Mouse (Mus musculus): Measurements from ENCODE around the gene Tbcd. TPM values are rescaled to one million over a fixed set of nuclear protein-coding genes. Genes with fewer than 3 reads are reported as not detected.
A peak's percentile ranks its signal among the peaks of the same experiment; 100 is the strongest.

The Tbcd gene
- polyA plus RNA-seq, 1 experiment from 2014 or later: 32.3 TPM

DNA sequence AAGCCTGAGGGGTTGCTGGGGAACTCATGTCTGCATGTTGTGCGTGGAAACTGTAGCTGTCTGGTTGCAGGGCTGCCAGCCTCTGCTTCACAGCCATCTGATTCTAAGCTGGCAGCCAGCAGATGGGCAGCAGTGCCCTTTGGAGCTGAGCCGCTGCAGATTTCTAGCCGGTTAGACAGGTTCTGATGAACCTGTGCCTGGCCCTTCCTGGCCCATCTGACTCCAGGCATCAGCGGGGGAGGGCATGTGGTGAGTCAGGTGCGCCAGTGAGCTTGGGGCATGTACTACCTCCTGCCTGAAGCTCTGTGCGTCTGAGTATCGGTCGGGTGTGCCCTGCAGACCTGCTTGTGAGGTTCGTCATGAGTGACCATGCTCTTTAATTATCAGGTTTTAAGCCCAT is 92.2 kb downstream of the Tbcd start:
- Histone ChIP-seq H3K27ac (ENCODE audit: low read depth, low read length) (no peak overlapping the region), H3K36me3 (ENCODE audit: control insufficient read depth, insufficient read depth, low read length) (no peaks in the 10 kb centered on the region), H3K9me3 (ENCODE audit: control insufficient read depth, low read length) (no peaks in the 10 kb centered on the region), H3K4me3 (ENCODE audit: low read depth, low read length) (no peak overlapping the region), H3K4me1 (replicated peaks; ENCODE audit: control insufficient read depth, insufficient read depth, low read length) (no peaks in the 10 kb centered on the region), H3K4me2 (replicated peaks; ENCODE audit: low read depth, low read length) (no peak overlapping the region), H3K27me3 (ENCODE audit: control insufficient read depth, insufficient read depth, low read length) (no peaks in the 10 kb centered on the region), H3K9ac (ENCODE audit: low read depth, low read length) (no peak overlapping the region)
- DNase-seq (ENCODE audit: low spot score) (no peak), ATAC-seq (ENCODE audit: low FRiP score) (no peak)
- WGBS: 85% methylated on average over 9 of the region's 9 CpGs

DNA sequence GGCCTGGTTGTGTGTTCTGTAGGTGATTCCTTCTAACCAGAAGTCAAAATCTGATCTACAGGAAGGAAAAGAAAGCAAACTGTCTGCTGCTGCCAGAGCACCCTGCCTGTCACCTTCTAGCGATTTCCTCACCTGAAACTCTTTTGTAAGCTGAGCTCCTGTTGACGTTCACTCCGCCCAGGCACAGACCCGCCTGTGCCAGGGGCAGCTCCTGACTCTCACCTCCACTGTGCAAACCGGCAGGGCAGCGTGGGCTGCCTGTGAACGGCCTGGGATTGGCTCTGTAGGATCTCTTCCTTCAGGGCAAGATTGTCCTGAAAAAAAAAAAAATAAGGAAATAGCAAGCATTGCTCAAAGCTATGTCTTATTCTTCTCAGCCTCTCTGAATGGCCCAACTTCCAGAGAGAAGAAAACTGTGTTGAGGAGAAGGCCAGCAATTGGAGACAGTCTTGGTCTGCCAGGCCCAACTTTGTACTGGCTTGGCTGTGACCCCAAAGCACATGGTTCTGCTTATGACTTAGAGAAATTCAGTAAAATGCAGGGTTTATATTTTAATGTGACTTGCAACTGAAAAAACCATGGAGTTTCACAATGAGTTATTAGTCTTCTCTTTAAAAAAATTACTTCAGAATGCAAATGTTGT is 93.1 kb downstream of the Tbcd start:
- no peak overlapping the region for H3K9ac ChIP-seq (ENCODE audit: low read depth, low read length)
- H3K4me2 ChIP-seq (replicated peaks; ENCODE audit: low read depth, low read length): no peak overlapping the region
- H3K36me3 ChIP-seq (ENCODE audit: control insufficient read depth, insufficient read depth, low read length): no peaks in the 10 kb centered on the region
- H3K4me1 ChIP-seq (replicated peaks; ENCODE audit: control insufficient read depth, insufficient read depth, low read length): peaks cover 5% of the 10 kb centered on the region; the same call in 1 of the 2 replicates
- no peak for ATAC-seq (ENCODE audit: low FRiP score)
- H3K27ac ChIP-seq (ENCODE audit: low read depth, low read length): no peak overlapping the region
- WGBS: 69% methylated on average over 7 of the region's 7 CpGs
- H3K9me3 ChIP-seq (ENCODE audit: control insufficient read depth, low read length): no peaks in the 10 kb centered on the region
- H3K4me3 ChIP-seq (ENCODE audit: low read depth, low read length): no peak overlapping the region
- DNase-seq (ENCODE audit: low spot score): no peak
- no peaks in the 10 kb centered on the region for H3K27me3 ChIP-seq (ENCODE audit: control insufficient read depth, insufficient read depth, low read length)

DNA sequence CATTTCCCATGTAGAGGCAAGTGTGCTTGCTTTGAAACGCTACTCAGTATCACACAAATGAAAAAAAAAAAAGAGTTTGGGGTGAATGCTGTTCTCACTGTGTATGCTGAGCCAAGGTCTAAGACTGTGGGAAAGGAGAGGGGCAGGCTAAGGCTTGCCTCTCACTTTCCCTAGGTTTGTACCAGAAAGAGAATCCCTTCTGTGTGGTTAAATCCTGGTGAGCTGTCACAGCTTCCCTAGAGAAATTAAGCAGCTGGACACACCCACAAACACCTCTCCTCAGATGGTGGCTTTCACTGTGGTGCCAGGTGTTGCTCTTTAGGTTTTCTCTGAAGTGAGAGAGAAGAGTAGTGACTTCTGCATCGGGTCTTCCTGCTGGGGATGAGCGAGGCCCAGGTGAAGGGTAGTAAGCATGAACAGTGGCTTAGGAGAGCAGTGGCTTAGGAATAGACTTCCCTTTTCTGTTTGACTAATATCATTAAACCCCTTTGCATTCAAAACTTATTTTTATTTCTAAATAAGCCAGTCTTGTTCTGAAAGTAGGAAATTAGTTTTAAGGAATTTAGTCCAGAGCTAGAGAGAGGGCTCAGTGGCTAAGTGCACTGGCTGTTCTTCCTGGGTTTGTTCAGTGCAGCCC is 93.8 kb downstream of the Tbcd start:
- H3K9ac ChIP-seq (ENCODE audit: low read depth, low read length): no peak overlapping the region
- no peaks in the 10 kb centered on the region for H3K27me3 ChIP-seq (ENCODE audit: control insufficient read depth, insufficient read depth, low read length)
- no peaks in the 10 kb centered on the region for H3K9me3 ChIP-seq (ENCODE audit: control insufficient read depth, low read length)
- H3K4me1 ChIP-seq (replicated peaks; ENCODE audit: control insufficient read depth, insufficient read depth, low read length): peaks cover 5% of the 10 kb centered on the region
- no peak for DNase-seq (ENCODE audit: low spot score)
- 92% methylated on average over 3 of the region's 3 CpGs for WGBS
- no peak overlapping the region for H3K4me3 ChIP-seq (ENCODE audit: low read depth, low read length)
- H3K4me2 ChIP-seq (replicated peaks; ENCODE audit: low read depth, low read length): no peak overlapping the region
- no peaks in the 10 kb centered on the region for H3K36me3 ChIP-seq (ENCODE audit: control insufficient read depth, insufficient read depth, low read length)
- no peak overlapping the region for H3K27ac ChIP-seq (ENCODE audit: low read depth, low read length)
- no peak for ATAC-seq (ENCODE audit: low FRiP score)

DNA sequence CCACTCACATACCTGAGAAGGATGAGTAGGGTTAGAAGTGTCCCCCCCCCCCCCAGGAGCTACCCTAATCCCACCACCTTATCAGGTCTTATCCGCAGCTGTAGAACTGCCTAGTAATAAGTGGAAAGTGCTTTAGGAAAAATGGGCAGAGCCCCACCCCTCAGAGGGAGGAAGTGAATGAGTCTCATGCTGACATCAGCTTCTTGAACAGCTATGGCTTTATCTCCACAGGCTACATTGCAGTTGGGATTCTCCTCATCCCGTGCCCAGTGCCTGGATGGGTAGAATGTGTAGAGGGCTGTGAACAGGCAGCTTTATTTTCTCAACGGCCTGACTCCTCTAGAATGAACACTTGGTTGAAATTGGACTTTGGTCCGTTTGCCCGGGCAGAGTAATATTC is 95.5 kb downstream of the Tbcd start:
- no peak for ATAC-seq (ENCODE audit: low FRiP score)
- WGBS: 94% methylated on average over 5 of the region's 5 CpGs
- no peak overlapping the region for H3K27ac ChIP-seq (ENCODE audit: low read depth, low read length)

DNA sequence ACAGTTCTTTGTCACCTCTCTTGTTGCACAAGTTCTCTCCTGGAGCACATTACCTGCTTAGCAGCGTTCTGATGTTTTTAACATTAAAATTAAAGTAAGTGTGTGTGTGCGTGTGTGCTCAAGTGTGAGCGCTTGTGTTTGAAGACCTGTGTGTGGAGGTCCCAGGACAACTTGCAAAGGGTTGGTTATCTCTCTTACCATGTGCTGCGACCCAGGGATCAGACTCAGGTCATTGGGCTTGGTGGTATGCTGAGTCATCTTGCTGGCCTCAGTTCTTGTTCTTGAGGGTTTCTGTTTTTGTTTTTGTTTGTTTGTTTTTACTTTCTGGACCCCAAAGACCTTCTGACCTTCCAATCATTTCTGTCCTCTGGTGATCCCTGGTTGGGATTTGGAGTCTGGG is 96.2 kb downstream of the Tbcd start:
- no peak overlapping the region for H3K9ac ChIP-seq (ENCODE audit: low read depth, low read length)
- H3K9me3 ChIP-seq (ENCODE audit: control insufficient read depth, low read length): no peaks in the 10 kb centered on the region
- H3K27me3 ChIP-seq (ENCODE audit: control insufficient read depth, insufficient read depth, low read length): no peaks in the 10 kb centered on the region
- DNase-seq (ENCODE audit: low spot score) (no peak), ATAC-seq (ENCODE audit: low FRiP score) (no peak)
- no peak overlapping the region for H3K4me3 ChIP-seq (ENCODE audit: low read depth, low read length)
- H3K27ac ChIP-seq (ENCODE audit: low read depth, low read length): no peak overlapping the region
- no peaks in the 10 kb centered on the region for H3K36me3 ChIP-seq (ENCODE audit: control insufficient read depth, insufficient read depth, low read length)
- WGBS: 93% methylated on average over 4 of the region's 4 CpGs
- no peak overlapping the region for H3K4me2 ChIP-seq (replicated peaks; ENCODE audit: low read depth, low read length)
- H3K4me1 ChIP-seq (replicated peaks; ENCODE audit: control insufficient read depth, insufficient read depth, low read length): peaks cover 5% of the 10 kb centered on the region

More for the DNA sequence above, 95.5 kb downstream of the Tbcd start:
- no peak overlapping the region for H3K4me3 ChIP-seq (ENCODE audit: low read depth, low read length)
- no peaks in the 10 kb centered on the region for H3K36me3 ChIP-seq (ENCODE audit: control insufficient read depth, insufficient read depth, low read length)
- no peak overlapping the region for H3K4me2 ChIP-seq (replicated peaks; ENCODE audit: low read depth, low read length)
- H3K9me3 ChIP-seq (ENCODE audit: control insufficient read depth, low read length): no peaks in the 10 kb centered on the region
- DNase-seq (ENCODE audit: low spot score): no peak
- H3K9ac ChIP-seq (ENCODE audit: low read depth, low read length): no peak overlapping the region
- H3K4me1 ChIP-seq (replicated peaks; ENCODE audit: control insufficient read depth, insufficient read depth, low read length): peaks cover 5% of the 10 kb centered on the region
- H3K27me3 ChIP-seq (ENCODE audit: control insufficient read depth, insufficient read depth, low read length): no peaks in the 10 kb centered on the region

DNA sequence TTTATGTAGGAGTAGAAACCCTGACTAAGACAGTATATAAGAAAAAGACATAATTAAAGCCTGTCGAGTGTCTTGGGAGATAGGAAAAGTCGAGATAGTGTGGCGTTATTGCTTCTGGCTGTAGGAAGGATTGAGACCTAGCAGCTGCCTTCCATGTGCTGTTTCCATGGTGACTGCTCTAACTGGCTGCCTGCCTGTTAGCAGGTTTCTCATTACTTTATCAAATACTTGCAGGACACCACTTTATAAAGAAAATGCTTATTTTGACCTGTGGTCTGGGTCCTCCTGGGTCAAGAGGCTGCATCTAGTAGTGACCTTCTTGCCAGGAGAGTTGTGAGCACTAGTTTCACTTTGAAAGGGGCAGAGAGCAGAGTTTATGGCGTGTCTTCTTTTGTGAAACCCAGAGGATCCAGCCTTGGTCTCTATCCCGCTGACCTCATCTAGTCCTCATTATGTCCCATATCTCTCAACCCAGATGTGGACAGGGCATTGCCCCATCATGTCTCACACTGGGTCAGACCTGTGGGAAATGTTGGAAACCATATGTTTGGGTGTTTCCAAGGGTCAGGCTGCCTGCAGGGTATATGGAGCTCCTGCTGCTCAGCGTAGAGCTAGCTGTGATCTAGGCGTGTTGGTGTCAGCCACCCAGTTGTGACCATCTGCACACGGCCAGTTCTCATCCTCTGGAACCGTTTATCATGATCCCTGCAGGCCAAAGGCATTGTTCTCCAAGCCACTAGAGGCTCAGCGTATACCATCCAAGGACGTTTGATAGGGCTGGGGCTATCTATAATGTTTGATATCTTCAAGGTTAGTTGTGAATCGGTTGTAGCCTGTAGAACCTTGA is 97.5 kb downstream of the Tbcd start:
- DNase-seq (ENCODE audit: low spot score): no peak
- no peak for ATAC-seq (ENCODE audit: low FRiP score)
- Histone ChIP-seq H3K36me3 (ENCODE audit: control insufficient read depth, insufficient read depth, low read length) (no peaks in the 10 kb centered on the region), H3K4me3 (ENCODE audit: low read depth, low read length) (no peak overlapping the region), H3K27ac (ENCODE audit: low read depth, low read length) (no peak overlapping the region), H3K4me1 (replicated peaks; ENCODE audit: control insufficient read depth, insufficient read depth, low read length) (peaks cover 5% of the 10 kb centered on the region), H3K9me3 (ENCODE audit: control insufficient read depth, low read length) (no peaks in the 10 kb centered on the region), H3K27me3 (ENCODE audit: control insufficient read depth, insufficient read depth, low read length) (no peaks in the 10 kb centered on the region), H3K9ac (ENCODE audit: low read depth, low read length) (no peak overlapping the region), H3K4me2 (replicated peaks; ENCODE audit: low read depth, low read length) (no peak overlapping the region)
- 55% methylated on average over 12 of the region's 12 CpGs for WGBS

DNA sequence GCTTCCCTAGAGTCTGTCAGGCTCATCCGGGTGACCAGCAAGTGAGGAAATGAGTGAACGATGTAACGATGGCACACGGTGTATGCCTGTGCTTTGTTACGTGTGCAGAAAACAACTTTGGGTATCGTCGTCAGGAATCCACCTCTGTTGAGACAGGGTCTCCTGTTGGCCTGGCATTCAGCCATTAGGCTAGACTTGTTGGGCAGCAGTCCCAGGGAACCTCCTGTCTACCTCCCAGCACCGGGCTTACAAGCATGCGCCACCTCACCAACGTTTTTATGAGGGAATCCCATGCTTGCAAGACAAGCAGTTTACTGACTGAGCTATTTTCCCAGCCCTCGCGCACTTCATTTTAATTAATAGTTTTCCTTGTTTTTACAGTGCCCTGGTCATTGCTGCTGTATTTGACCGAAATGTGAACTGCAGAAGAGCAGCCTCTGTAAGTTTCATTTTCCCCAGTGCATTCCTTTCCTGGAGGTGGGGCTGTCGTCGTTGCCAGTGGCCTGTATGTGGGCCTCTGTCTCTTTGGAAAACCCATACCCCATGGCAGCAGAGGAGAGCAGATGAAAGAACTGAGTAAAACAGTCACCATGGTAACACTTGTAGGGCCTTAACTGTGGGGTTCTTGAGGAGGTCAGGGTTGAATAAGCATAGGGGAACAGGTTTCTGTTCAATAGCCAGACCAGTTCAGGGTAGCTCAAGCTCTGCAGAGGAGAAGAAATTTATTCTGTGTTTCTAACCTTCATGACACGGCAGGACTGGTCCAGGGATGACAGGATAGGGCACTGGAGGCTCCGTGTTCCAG is 98.3 kb downstream of the Tbcd start:
- H3K4me2 ChIP-seq (replicated peaks; ENCODE audit: low read depth, low read length): no peak overlapping the region
- H3K4me1 ChIP-seq (replicated peaks; ENCODE audit: control insufficient read depth, insufficient read depth, low read length): peaks cover 5% of the 10 kb centered on the region
- peak; percentile 53 for ATAC-seq (ENCODE audit: low FRiP score)
- H3K27ac ChIP-seq (ENCODE audit: low read depth, low read length): peak overlapping the region; percentile 17; the same call in 1 of the 2 replicates
- no peaks in the 10 kb centered on the region for H3K9me3 ChIP-seq (ENCODE audit: control insufficient read depth, low read length)
- H3K27me3 ChIP-seq (ENCODE audit: control insufficient read depth, insufficient read depth, low read length): no peaks in the 10 kb centered on the region
- H3K4me3 ChIP-seq (ENCODE audit: low read depth, low read length): no peak overlapping the region
- no peak overlapping the region for H3K9ac ChIP-seq (ENCODE audit: low read depth, low read length)
- 66% methylated on average over 17 of the region's 17 CpGs for WGBS
- DNase-seq (ENCODE audit: low spot score): peak; percentile 8
- no peaks in the 10 kb centered on the region for H3K36me3 ChIP-seq (ENCODE audit: control insufficient read depth, insufficient read depth, low read length)

GRCm38 (mm10) chr11:121551206-121551799 is 99.6 kb downstream of the Tbcd start:
- Histone ChIP-seq H3K36me3 (ENCODE audit: control insufficient read depth, insufficient read depth, low read length) (no peaks in the 10 kb centered on the region), H3K9me3 (ENCODE audit: control insufficient read depth, low read length) (no peaks in the 10 kb centered on the region), H3K4me1 (replicated peaks; ENCODE audit: control insufficient read depth, insufficient read depth, low read length) (peaks cover 5% of the 10 kb centered on the region), H3K27ac (ENCODE audit: low read depth, low read length) (no peak overlapping the region), H3K4me3 (ENCODE audit: low read depth, low read length) (no peak overlapping the region), H3K4me2 (replicated peaks; ENCODE audit: low read depth, low read length) (no peak overlapping the region), H3K9ac (ENCODE audit: low read depth, low read length) (no peak overlapping the region), H3K27me3 (ENCODE audit: control insufficient read depth, insufficient read depth, low read length) (no peaks in the 10 kb centered on the region)
- no peak for ATAC-seq (ENCODE audit: low FRiP score)
- no peak for DNase-seq (ENCODE audit: low spot score)
- 86% methylated on average over 5 of the region's 5 CpGs for WGBS

Measured in hindbrain, embryonic 11.5 days (tissue).